ENCODE assay signal across 19 mouse cellular contexts in the genomic region with DNA sequence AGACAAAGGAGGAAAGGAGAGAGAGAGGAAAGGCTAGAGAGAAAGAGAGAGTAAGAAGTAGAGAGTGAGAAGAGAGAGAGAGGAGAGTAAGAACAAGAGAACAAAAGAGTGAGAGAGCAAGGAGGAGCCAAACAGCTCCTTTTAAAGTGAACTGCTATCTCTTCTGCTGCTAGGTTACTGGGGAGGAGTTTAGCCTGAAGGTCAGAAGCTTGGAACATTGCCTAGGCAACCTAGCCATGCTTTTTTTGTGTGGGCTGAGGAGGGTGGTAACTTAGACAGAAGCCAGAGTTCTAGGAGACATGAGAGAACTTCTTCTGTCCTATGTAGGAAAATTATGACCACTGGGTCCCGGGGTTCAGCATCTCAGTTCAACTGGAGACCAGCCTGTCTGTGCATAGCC.
DNase-seq lines count a peak whose midpoint lies in the region; ATAC-seq lines count a peak whose summit lies in the region.
"Had no signal": no experiment of that assay in that cellular context is flagged by ENCODE, and none has a peak within 500 bp of the region (broad histone marks: within the 10 kb centered on the region; RNA-seq: fewer than 3 reads in every experiment).

No protein-coding gene starts in this region.

- H3K4me3 ChIP-seq in kidney, embryonic 16.5 days (ENCODE audit: low read length): no peak overlapping the region
- H3K4me3 ChIP-seq: embryonic facial prominence, embryonic 12.5 days; forebrain, embryonic 15.5 days; heart, embryonic 13.5 days; hindbrain, embryonic 15.5 days had no signal

- no peaks in the 10 kb centered on the region for H3K27me3 ChIP-seq in kidney, embryonic 16.5 days (ENCODE audit: insufficient read depth, low read length)
- H3K27me3 ChIP-seq: embryonic facial prominence, embryonic 12.5 days; forebrain, embryonic 15.5 days; heart, embryonic 13.5 days; hindbrain, embryonic 15.5 days had no signal

- H3K27ac ChIP-seq in kidney, embryonic 16.5 days (ENCODE audit: low read length): no peak overlapping the region
- H3K27ac ChIP-seq: embryonic facial prominence, embryonic 12.5 days; forebrain, embryonic 15.5 days; heart, embryonic 13.5 days; hindbrain, embryonic 15.5 days had no signal

- WGBS in kidney, embryonic 16.5 days: 80% methylated on average over 1 of the region's 1 CpGs

- no peak overlapping the region for H3K4me2 ChIP-seq in kidney, embryonic 16.5 days (replicated peaks; ENCODE audit: low read depth, low read length)
- H3K4me2 ChIP-seq: embryonic facial prominence, embryonic 12.5 days; forebrain, embryonic 15.5 days; heart, embryonic 13.5 days; hindbrain, embryonic 15.5 days had no signal

- peak; percentile 4 for DNase-seq in adrenal gland, postnatal 10 days
- no peak for DNase-seq in adrenal gland, postnatal 25 days
- no peak for DNase-seq in kidney, adult 11 months
- peak; percentile 26 for DNase-seq in 3T3-L1 (ENCODE audit: low read depth, low spot score)
- DNase-seq in ZHBTc4 (ENCODE audit: low read depth, low spot score): peak; percentile 59
- no peak for DNase-seq in right cerebral cortex, postnatal 36 days (ENCODE audit: low spot score in 2 of 2)
- DNase-seq: cerebellum, adult 11-12 months; cerebellum, adult 9-10 months; cerebellum, postnatal 25 days; gastrocnemius, postnatal 36 days; heart, adult 11 months; heart, postnatal 36 days had no signal

- H3K36me3 ChIP-seq in kidney, embryonic 16.5 days (ENCODE audit: insufficient read depth, low read length): no peaks in the 10 kb centered on the region
- H3K36me3 ChIP-seq: embryonic facial prominence, embryonic 12.5 days; forebrain, embryonic 15.5 days; G1E; heart, embryonic 13.5 days; hindbrain, embryonic 15.5 days had no signal

- 0 out of 2 replicates have a peak, but pooled peaks have one; percentile 63 for ATAC-seq in kidney, embryonic 16.5 days (ENCODE audit: low FRiP score, low TSS enrichment)
- ATAC-seq: activated CD4-positive, CD25-positive, alpha-beta regulatory T cell, adult 4 months; forebrain, embryonic 15.5 days had no signal

- no peak overlapping the region for H3K9ac ChIP-seq in kidney, embryonic 16.5 days (replicated peaks; ENCODE audit: low read length)
- H3K9ac ChIP-seq: embryonic facial prominence, embryonic 12.5 days; forebrain, embryonic 15.5 days; heart, embryonic 13.5 days; hindbrain, embryonic 15.5 days had no signal

- H3K4me1 ChIP-seq in kidney, embryonic 16.5 days (ENCODE audit: insufficient read depth, low read length): no peaks in the 10 kb centered on the region
- H3K4me1 ChIP-seq: embryonic facial prominence, embryonic 12.5 days; forebrain, embryonic 15.5 days; heart, embryonic 13.5 days; hindbrain, embryonic 15.5 days had no signal

- H3K9me3 ChIP-seq in kidney, embryonic 16.5 days (ENCODE audit: low read length): peaks cover 6% of the 10 kb centered on the region
- H3K9me3 ChIP-seq: embryonic facial prominence, embryonic 12.5 days; G1E had no signal

Comparison
In these comparisons a context has a peak if more than half of its experiments do, and no peak if none do; other contexts are left out.
1. DNase-seq: peak in adrenal gland, postnatal 10 days (single experiment), 3T3-L1 (single experiment) and ZHBTc4 (single experiment); none in adrenal gland, postnatal 25 days (single experiment), kidney, adult 11 months (single experiment) and right cerebral cortex, postnatal 36 days (0 of 2).